Mouse (Mus musculus): ENCODE results near the gene Nek11. TPM values are rescaled to one million over a fixed set of nuclear protein-coding genes. Genes with fewer than 3 reads are reported as not detected.
"Not testable (repeated sequence)": the region's sequence is repeated elsewhere in the genome, so short reads cannot be mapped to it uniquely, and the experiment has no call there.

Gene Nek11
- polyA plus RNA-seq, 1 experiment from 2014 or later = 0.15 TPM

DNA sequence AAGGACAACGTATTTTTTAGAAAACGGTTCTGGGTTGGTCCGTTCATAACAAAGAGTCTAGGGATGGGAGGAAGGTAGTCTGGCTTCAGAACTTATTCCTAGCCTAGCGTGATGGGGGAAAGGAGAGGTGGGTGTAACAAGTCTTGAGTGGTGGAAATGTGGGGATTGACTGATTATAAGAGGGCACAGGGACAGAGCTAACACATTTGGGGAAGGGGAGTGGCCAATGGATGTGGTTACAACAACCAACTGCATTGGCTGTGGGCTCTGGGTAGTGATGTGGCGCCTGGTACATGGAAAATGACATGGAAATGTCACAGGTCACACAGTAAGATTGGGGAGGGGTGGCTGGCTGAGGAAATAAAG lies 263.3 kb downstream of the Nek11 start:
- peaks cover 13% of the 10 kb centered on the region for H3K4me1 ChIP-seq (ENCODE audit: control insufficient read depth, insufficient read depth, low read length)
- peak overlapping the region; percentile 78 for H3K4me3 ChIP-seq (ENCODE audit: low read length)
- no peaks in the 10 kb centered on the region for H3K36me3 ChIP-seq (ENCODE audit: control insufficient read depth, insufficient read depth, low read length)
- H3K27ac ChIP-seq (ENCODE audit: low read length) = peak overlapping the region; percentile 86
- peak overlapping the region; percentile 85 for H3K4me2 ChIP-seq (ENCODE audit: low read depth, low read length)
- no peaks in the 10 kb centered on the region for H3K9me3 ChIP-seq (ENCODE audit: control insufficient read depth, low read length)
- no peak for ATAC-seq
- no peaks in the 10 kb centered on the region for H3K27me3 ChIP-seq (replicated peaks; ENCODE audit: control insufficient read depth, insufficient read depth, low read length)
- WGBS = 24% methylated on average over 5 of the region's 5 CpGs
- peak overlapping the region; percentile 83 for H3K9ac ChIP-seq (ENCODE audit: low read depth, low read length)

DNA sequence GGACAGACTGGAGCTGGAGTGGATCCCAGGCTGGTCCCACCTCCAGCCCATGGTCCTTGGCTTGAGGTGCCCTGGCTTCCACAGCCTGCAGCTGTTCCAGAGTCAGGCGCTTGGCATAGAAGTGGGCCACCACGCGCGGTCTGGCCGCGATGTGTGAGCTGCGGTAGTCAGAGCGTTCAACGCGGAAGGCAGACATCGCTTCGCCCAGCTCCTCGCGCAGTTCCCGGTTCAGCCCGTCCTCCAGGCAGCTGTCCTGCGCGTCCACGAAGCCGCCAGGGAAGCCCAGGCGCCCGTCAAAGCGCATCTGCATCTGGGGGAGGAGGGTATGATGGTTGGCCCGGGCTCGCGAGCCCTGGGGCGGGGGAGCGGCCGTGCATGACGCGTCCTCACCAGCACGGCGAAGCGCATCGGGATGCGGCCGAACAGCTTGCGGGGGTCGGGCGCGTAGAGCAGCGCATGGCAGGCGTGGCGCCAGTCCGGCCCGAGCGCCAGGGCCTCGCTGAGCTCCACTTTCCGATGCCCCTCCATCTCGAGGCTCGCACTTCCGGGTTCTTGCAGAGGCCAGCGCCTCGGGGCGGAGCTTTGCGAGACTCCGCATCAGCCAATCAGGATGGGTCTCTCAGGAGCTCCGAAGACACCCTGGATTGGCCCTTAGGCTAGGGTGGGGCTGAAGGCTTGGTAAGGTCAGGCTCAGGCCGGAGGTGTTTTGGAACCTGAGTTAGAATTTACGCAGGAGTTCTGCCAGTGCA lies 263.9 kb downstream of the Nek11 start, which contains the start of gene Nudt16:
Gene Nudt16, minus strand, starts transcription at position 572 of the 749 bp plus-strand sequence.
- peak; percentile 99 for ATAC-seq
- Histone ChIP-seq H3K4me3 (ENCODE audit: low read length) (peak within 1 kb of the TSS; percentile 78), H3K4me1 (ENCODE audit: control insufficient read depth, insufficient read depth, low read length) (peaks cover 13% of the 10 kb centered on the region), H3K9ac (ENCODE audit: low read depth, low read length) (peak within 1 kb of the TSS; percentile 83), H3K36me3 (ENCODE audit: control insufficient read depth, insufficient read depth, low read length) (no peaks in the 10 kb centered on the region), H3K4me2 (ENCODE audit: low read depth, low read length) (peak within 1 kb of the TSS; percentile 85), H3K9me3 (ENCODE audit: control insufficient read depth, low read length) (no peaks in the 10 kb centered on the region), H3K27ac (ENCODE audit: low read length) (peak within 1 kb of the TSS; percentile 86), H3K27me3 (replicated peaks; ENCODE audit: control insufficient read depth, insufficient read depth, low read length) (no peaks in the 10 kb centered on the region)
- under 1% methylated on average over 60 of the region's 60 CpGs for WGBS

DNA sequence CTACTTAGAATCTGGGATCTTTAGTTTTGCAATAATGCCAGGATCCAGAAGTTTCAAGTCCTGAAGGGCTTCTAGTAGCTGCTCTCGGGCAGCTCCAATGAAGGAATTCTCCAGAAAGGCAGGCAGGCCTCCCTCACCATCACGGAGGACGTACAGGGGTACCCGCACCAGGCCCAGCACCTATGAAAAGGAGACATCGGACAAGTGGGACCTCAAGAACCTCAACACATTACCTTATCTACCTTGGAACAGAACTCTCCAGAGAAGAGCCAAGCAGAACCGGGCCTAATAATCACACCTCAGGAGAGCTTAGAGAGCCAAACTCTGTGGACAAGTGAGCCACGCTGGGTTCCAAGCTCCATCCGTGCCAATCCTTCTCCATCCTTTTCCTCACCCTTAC lies 265.0 kb downstream of the Nek11 start:
- no peaks in the 10 kb centered on the region for H3K36me3 ChIP-seq (ENCODE audit: control insufficient read depth, insufficient read depth, low read length)
- H3K9me3 ChIP-seq (ENCODE audit: control insufficient read depth, low read length) = no peaks in the 10 kb centered on the region
- peak overlapping the region; percentile 85 for H3K4me2 ChIP-seq (ENCODE audit: low read depth, low read length)
- no peak overlapping the region; the same call in 1 of the 2 replicates for H3K4me3 ChIP-seq (ENCODE audit: low read length)
- 95% methylated on average over 8 of the region's 8 CpGs for WGBS
- no peak for ATAC-seq
- H3K27me3 ChIP-seq (replicated peaks; ENCODE audit: control insufficient read depth, insufficient read depth, low read length) = no peaks in the 10 kb centered on the region
- H3K4me1 ChIP-seq (ENCODE audit: control insufficient read depth, insufficient read depth, low read length) = peaks cover 13% of the 10 kb centered on the region
- H3K9ac ChIP-seq (ENCODE audit: low read depth, low read length) = no peak overlapping the region
- no peak overlapping the region for H3K27ac ChIP-seq (ENCODE audit: low read length)

- not testable (repeated sequence) for H3K36me3 ChIP-seq (ENCODE audit: control insufficient read depth, insufficient read depth, low read length); H3K4me3 ChIP-seq (ENCODE audit: low read length); H3K4me1 ChIP-seq (ENCODE audit: control insufficient read depth, insufficient read depth, low read length); H3K4me2 ChIP-seq (ENCODE audit: low read depth, low read length); H3K9me3 ChIP-seq (ENCODE audit: control insufficient read depth, low read length); H3K9ac ChIP-seq (ENCODE audit: low read depth, low read length); ATAC-seq; H3K27ac ChIP-seq (ENCODE audit: low read length); H3K27me3 ChIP-seq (replicated peaks; ENCODE audit: control insufficient read depth, insufficient read depth, low read length)
- WGBS = 82% methylated on average over 3 of the region's 3 CpGs
Measured at GRCm38 (mm10) chr9:105125206-105125605, 270.1 kb downstream of the Nek11 start.

Other genes starting within 250 kb of the Nek11 start
- 12.2 and 12.6 TPM in 2 replicates for gene Aste1, start 132 bp downstream of the Nek11 start, polyA plus RNA-seq (2015; fragmentation: Nextera tagmentation; extraction: Ambion mirVana)
- gene Atp2c1, start 131.8 kb upstream of the Nek11 start, polyA plus RNA-seq (2015; fragmentation: Nextera tagmentation; extraction: Ambion mirVana) = 39.7 and 48.9 TPM in 2 replicates
- 13.2 and 13.3 TPM in 2 replicates for gene Pik3r4, start 247.5 kb upstream of the Nek11 start, polyA plus RNA-seq (2015; fragmentation: Nextera tagmentation; extraction: Ambion mirVana)

Data from intestine, embryonic 16.5 days (tissue).